Mouse (Mus musculus): Measurements from ENCODE around the gene Galnt4. TPM values are rescaled to one million over a fixed set of nuclear protein-coding genes. Genes with fewer than 3 reads are reported as not detected.
A peak's percentile ranks its signal among the peaks of the same experiment; 100 is the strongest.

Galnt4 gene
- polyA plus RNA-seq (2015; fragmentation: Nextera tagmentation; extraction: Ambion mirVana) = 2.7 and 3.2 TPM in 2 replicates

- H3K36me3 ChIP-seq (replicated peaks) = peaks cover 10% of the 10 kb centered on the region
- WGBS (ENCODE audit: insufficient replicate concordance) = under 1% methylated on average over 22 of the region's 22 CpGs
- ATAC-seq (ENCODE audit: insufficient read depth) = peak; percentile 79
- peak within 1 kb of the TSS; percentile 95 for H3K4me3 ChIP-seq (replicated peaks)
- peak within 1 kb of the TSS; percentile 91 for H3K9ac ChIP-seq
- peak within 1 kb of the TSS; percentile 95 for H3K4me2 ChIP-seq
- H3K27me3 ChIP-seq = no peaks in the 10 kb centered on the region
- peaks cover 20% of the 10 kb centered on the region for H3K4me1 ChIP-seq (replicated peaks)
- no peaks in the 10 kb centered on the region for H3K9me3 ChIP-seq (replicated peaks)
- peak within 1 kb of the TSS; percentile 84 for H3K27ac ChIP-seq (replicated peaks)
Observed at GRCm38 (mm10) chr10:99107964-99108363, at the start of gene Galnt4. Galnt4 (plus strand) TSS chr10:99108159.

GRCm38 (mm10) chr10:99060588-99060987 is 47.4 kb upstream of the Galnt4 start:
- WGBS (ENCODE audit: insufficient replicate concordance) = 66% methylated on average over 7 of the region's 7 CpGs
- no peaks in the 10 kb centered on the region; the same call in 1 of the 2 replicates for H3K4me1 ChIP-seq (replicated peaks)
- no peaks in the 10 kb centered on the region for H3K27me3 ChIP-seq
- H3K9me3 ChIP-seq (replicated peaks) = no peaks in the 10 kb centered on the region
- no peak overlapping the region for H3K27ac ChIP-seq (replicated peaks)
- no peak overlapping the region for H3K9ac ChIP-seq
- no peaks in the 10 kb centered on the region for H3K36me3 ChIP-seq (replicated peaks)
- no peak overlapping the region for H3K4me2 ChIP-seq
- ATAC-seq (ENCODE audit: insufficient read depth) = no peak
- H3K4me3 ChIP-seq (replicated peaks) = no peak overlapping the region

- Histone ChIP-seq H3K27me3 (no peaks in the 10 kb centered on the region), H3K27ac (replicated peaks) (no peak overlapping the region), H3K9me3 (replicated peaks) (no peaks in the 10 kb centered on the region), H3K4me3 (replicated peaks) (no peak overlapping the region), H3K4me2 (no peak overlapping the region), H3K9ac (no peak overlapping the region), H3K36me3 (replicated peaks) (no peaks in the 10 kb centered on the region), H3K4me1 (replicated peaks) (no peaks in the 10 kb centered on the region; the same call in 1 of the 2 replicates)
- 70% methylated on average over 10 of the region's 10 CpGs for WGBS (ENCODE audit: insufficient replicate concordance)
- ATAC-seq (ENCODE audit: insufficient read depth) = no peak
Observed at GRCm38 (mm10) chr10:99061418-99061817, 46.5 kb upstream of the Galnt4 start.

GRCm38 (mm10) chr10:99062546-99062945 is 45.4 kb upstream of the Galnt4 start:
- no peak overlapping the region for H3K9ac ChIP-seq
- no peak for ATAC-seq (ENCODE audit: insufficient read depth)
- H3K4me3 ChIP-seq (replicated peaks) = no peak overlapping the region
- no peaks in the 10 kb centered on the region for H3K9me3 ChIP-seq (replicated peaks)
- H3K4me2 ChIP-seq = no peak overlapping the region
- no peak overlapping the region for H3K27ac ChIP-seq (replicated peaks)
- no peaks in the 10 kb centered on the region for H3K27me3 ChIP-seq
- WGBS (ENCODE audit: insufficient replicate concordance) = 59% methylated on average over 5 of the region's 5 CpGs
- H3K4me1 ChIP-seq (replicated peaks) = no peaks in the 10 kb centered on the region; the same call in 1 of the 2 replicates
- no peaks in the 10 kb centered on the region for H3K36me3 ChIP-seq (replicated peaks)

- H3K9ac ChIP-seq = no peak overlapping the region
- H3K9me3 ChIP-seq (replicated peaks) = no peaks in the 10 kb centered on the region
- H3K27ac ChIP-seq (replicated peaks) = no peak overlapping the region
- no peaks in the 10 kb centered on the region for H3K36me3 ChIP-seq (replicated peaks)
- H3K4me1 ChIP-seq (replicated peaks) = no peaks in the 10 kb centered on the region
- no peak for ATAC-seq (ENCODE audit: insufficient read depth)
- H3K4me2 ChIP-seq = no peak overlapping the region
- no peaks in the 10 kb centered on the region for H3K27me3 ChIP-seq
- no peak overlapping the region for H3K4me3 ChIP-seq (replicated peaks)
- 73% methylated on average over 18 of the region's 18 CpGs for WGBS (ENCODE audit: insufficient replicate concordance)
Observed at GRCm38 (mm10) chr10:99076113-99076895, 31.7 kb upstream of the Galnt4 start.

GRCm38 (mm10) chr10:99078621-99079020 is 29.3 kb upstream of the Galnt4 start:
- Histone ChIP-seq H3K9me3 (replicated peaks) (no peaks in the 10 kb centered on the region), H3K4me3 (replicated peaks) (no peak overlapping the region), H3K27me3 (no peaks in the 10 kb centered on the region), H3K27ac (replicated peaks) (no peak overlapping the region), H3K36me3 (replicated peaks) (no peaks in the 10 kb centered on the region), H3K4me2 (no peak overlapping the region), H3K4me1 (replicated peaks) (no peaks in the 10 kb centered on the region), H3K9ac (no peak overlapping the region)
- ATAC-seq (ENCODE audit: insufficient read depth) = no peak
- WGBS (ENCODE audit: insufficient replicate concordance) = 27% methylated on average over 2 of the region's 2 CpGs

- no peaks in the 10 kb centered on the region for H3K4me1 ChIP-seq (replicated peaks)
- WGBS (ENCODE audit: insufficient replicate concordance) = 30% methylated on average over 10 of the region's 10 CpGs
- H3K9me3 ChIP-seq (replicated peaks) = no peaks in the 10 kb centered on the region
Observed at GRCm38 (mm10) chr10:99081569-99081990, 26.4 kb upstream of the Galnt4 start.

GRCm38 (mm10) chr10:99083431-99084003 is 24.4 kb upstream of the Galnt4 start:
- H3K4me2 ChIP-seq = no peak overlapping the region
- no peaks in the 10 kb centered on the region for H3K4me1 ChIP-seq (replicated peaks)
- 73% methylated on average over 14 of the region's 14 CpGs for WGBS (ENCODE audit: insufficient replicate concordance)
- no peak overlapping the region for H3K4me3 ChIP-seq (replicated peaks)
- no peak overlapping the region for H3K27ac ChIP-seq (replicated peaks)
- H3K36me3 ChIP-seq (replicated peaks) = no peaks in the 10 kb centered on the region
- 0 out of 2 replicates have a peak, but pooled peaks cover 7% of the 10 kb centered on the region for H3K27me3 ChIP-seq
- ATAC-seq (ENCODE audit: insufficient read depth) = no peak
- no peak overlapping the region for H3K9ac ChIP-seq
- no peaks in the 10 kb centered on the region for H3K9me3 ChIP-seq (replicated peaks)

More at GRCm38 (mm10) chr10:99081569-99081990, 26.4 kb upstream of the Galnt4 start:
- no peak overlapping the region for H3K9ac ChIP-seq
- H3K4me3 ChIP-seq (replicated peaks) = no peak overlapping the region
- H3K36me3 ChIP-seq (replicated peaks) = no peaks in the 10 kb centered on the region
- 0 out of 2 replicates have a peak, but pooled peaks cover 7% of the 10 kb centered on the region for H3K27me3 ChIP-seq
- H3K4me2 ChIP-seq = no peak overlapping the region
- ATAC-seq (ENCODE audit: insufficient read depth) = no peak
- no peak overlapping the region for H3K27ac ChIP-seq (replicated peaks)

- no peaks in the 10 kb centered on the region for H3K9me3 ChIP-seq (replicated peaks)
- no peak overlapping the region for H3K4me3 ChIP-seq (replicated peaks)
- no peaks in the 10 kb centered on the region for H3K36me3 ChIP-seq (replicated peaks)
- 40% methylated on average over 23 of the region's 23 CpGs for WGBS (ENCODE audit: insufficient replicate concordance)
- no peak; the same call in 1 of the 2 replicates for ATAC-seq (ENCODE audit: insufficient read depth)
- H3K27me3 ChIP-seq = 0 out of 2 replicates have a peak, but pooled peaks cover 7% of the 10 kb centered on the region
- H3K9ac ChIP-seq = no peak overlapping the region
- no peaks in the 10 kb centered on the region for H3K4me1 ChIP-seq (replicated peaks)
- no peak overlapping the region for H3K27ac ChIP-seq (replicated peaks)
- H3K4me2 ChIP-seq = no peak overlapping the region
Observed at GRCm38 (mm10) chr10:99084397-99085239, 23.3 kb upstream of the Galnt4 start.

- no peak for ATAC-seq (ENCODE audit: insufficient read depth)
- 0 out of 2 replicates have a peak, but pooled peaks cover 7% of the 10 kb centered on the region for H3K27me3 ChIP-seq
- no peaks in the 10 kb centered on the region for H3K4me1 ChIP-seq (replicated peaks)
- no peaks in the 10 kb centered on the region for H3K9me3 ChIP-seq (replicated peaks)
- H3K36me3 ChIP-seq (replicated peaks) = no peaks in the 10 kb centered on the region
- no peak overlapping the region for H3K9ac ChIP-seq
- H3K4me3 ChIP-seq (replicated peaks) = no peak overlapping the region
- no peak overlapping the region for H3K27ac ChIP-seq (replicated peaks)
- WGBS (ENCODE audit: insufficient replicate concordance) = 49% methylated on average over 6 of the region's 6 CpGs
- no peak overlapping the region for H3K4me2 ChIP-seq
Observed at GRCm38 (mm10) chr10:99085240-99085587, 22.7 kb upstream of the Galnt4 start.

GRCm38 (mm10) chr10:99086029-99086428 is 21.9 kb upstream of the Galnt4 start:
- Histone ChIP-seq H3K4me2 (no peak overlapping the region), H3K27ac (replicated peaks) (no peak overlapping the region), H3K9me3 (replicated peaks) (no peaks in the 10 kb centered on the region), H3K4me1 (replicated peaks) (no peaks in the 10 kb centered on the region), H3K36me3 (replicated peaks) (no peaks in the 10 kb centered on the region), H3K9ac (no peak overlapping the region), H3K4me3 (replicated peaks) (no peak overlapping the region), H3K27me3 (0 out of 2 replicates have a peak, but pooled peaks cover 7% of the 10 kb centered on the region)
- WGBS (ENCODE audit: insufficient replicate concordance) = 51% methylated on average over 6 of the region's 6 CpGs
- no peak for ATAC-seq (ENCODE audit: insufficient read depth)
